Mouse (Mus musculus): ENCODE measurements around the gene A730061H03Rik.

The A730061H03Rik gene

GRCm38 (mm10) chr14:55560202-55561073, at the start of gene A730061H03Rik:
TSS of gene A730061H03Rik (minus strand) at chr14:55560406.
- DNase-seq (ENCODE audit: low read depth, low spot score): peak; percentile 97

- DNase-seq (ENCODE audit: low read depth, low spot score): no peak
Observed at GRCm38 (mm10) chr14:55608339-55608738, 48.1 kb upstream of the A730061H03Rik start.

GRCm38 (mm10) chr14:55605743-55606459, 45.7 kb upstream of the A730061H03Rik start:
- no peak for DNase-seq (ENCODE audit: low read depth, low spot score)

- no peak for DNase-seq (ENCODE audit: low read depth, low spot score)
Observed at GRCm38 (mm10) chr14:55604823-55605222, 44.6 kb upstream of the A730061H03Rik start.

- DNase-seq (ENCODE audit: low read depth, low spot score): peak; percentile 94
Observed at GRCm38 (mm10) chr14:55603633-55604576, 43.7 kb upstream of the A730061H03Rik start.

GRCm38 (mm10) chr14:55603271-55603632, 43.0 kb upstream of the A730061H03Rik start, which contains the start of gene Irf9:
TSS of gene Irf9 (plus strand) at chr14:55603571.
- DNase-seq (ENCODE audit: low read depth, low spot score): no peak

- DNase-seq (ENCODE audit: low read depth, low spot score): no peak
Observed at GRCm38 (mm10) chr14:55598521-55599390, 38.5 kb upstream of the A730061H03Rik start.

GRCm38 (mm10) chr14:55596036-55596690, 36.0 kb upstream of the A730061H03Rik start:
- DNase-seq (ENCODE audit: low read depth, low spot score): no peak

- DNase-seq (ENCODE audit: low read depth, low spot score): no peak
Observed at GRCm38 (mm10) chr14:55592226-55592625, 32.0 kb upstream of the A730061H03Rik start.

GRCm38 (mm10) chr14:55591331-55591891, 31.2 kb upstream of the A730061H03Rik start, which contains the start of gene Rnf31:
TSS of gene Rnf31 (plus strand) at chr14:55591708.
- DNase-seq (ENCODE audit: low read depth, low spot score): peak; percentile 92

- peak; percentile 86 for DNase-seq (ENCODE audit: low read depth, low spot score)
Observed at GRCm38 (mm10) chr14:55590748-55591330, 30.6 kb upstream of the A730061H03Rik start, which contains the start of gene Psme2. TSS of gene Psme2 (minus strand) at chr14:55591113.

GRCm38 (mm10) chr14:55589771-55590448, 29.7 kb upstream of the A730061H03Rik start:
- DNase-seq (ENCODE audit: low read depth, low spot score): no peak

- DNase-seq (ENCODE audit: low read depth, low spot score): no peak
Observed at GRCm38 (mm10) chr14:55589271-55589670, 29.1 kb upstream of the A730061H03Rik start.

GRCm38 (mm10) chr14:55586149-55586548, 25.9 kb upstream of the A730061H03Rik start:
- DNase-seq (ENCODE audit: low read depth, low spot score): peak; percentile 66

GRCm38 (mm10) chr14:55585566-55585960, 25.4 kb upstream of the A730061H03Rik start:
- peak; percentile 56 for DNase-seq (ENCODE audit: low read depth, low spot score)

- DNase-seq (ENCODE audit: low read depth, low spot score): peak; percentile 72
Observed at GRCm38 (mm10) chr14:55584702-55585565, 24.7 kb upstream of the A730061H03Rik start, which contains the start of gene Emc9. TSS of gene Emc9 (minus strand) at chr14:55585302.

GRCm38 (mm10) chr14:55584303-55584701, 24.1 kb upstream of the A730061H03Rik start:
- DNase-seq (ENCODE audit: low read depth, low spot score): no peak
